Mouse (Mus musculus) heart, postnatal 14 days (tissue): ENCODE measurements around the gene Dlg4. TPM values are rescaled to one million over a fixed set of nuclear protein-coding genes. Genes with fewer than 3 reads are reported as not detected.

ENCODE experiments used
- DNase-seq, 2 experiments: peaks; one replicate each; pipeline ENCODE4 v3.0.0; 2021 to 2022
- intact Hi-C: fragments of 180-260 bp; cut with DNase I; formaldehyde crosslinking; loops from one replicate; pipeline ENCODE4 v1.15.1; 2025
- total RNA-seq, 2 experiments: library from RNA; stranded (reverse); gene quantifications; 2 replicates each; pipeline ENCODE4 v1.2.3; 2021

Gene Dlg4
- total RNA-seq, 2 experiments from 2014 or later, result 10.4 to 11.2 TPM

DNA sequence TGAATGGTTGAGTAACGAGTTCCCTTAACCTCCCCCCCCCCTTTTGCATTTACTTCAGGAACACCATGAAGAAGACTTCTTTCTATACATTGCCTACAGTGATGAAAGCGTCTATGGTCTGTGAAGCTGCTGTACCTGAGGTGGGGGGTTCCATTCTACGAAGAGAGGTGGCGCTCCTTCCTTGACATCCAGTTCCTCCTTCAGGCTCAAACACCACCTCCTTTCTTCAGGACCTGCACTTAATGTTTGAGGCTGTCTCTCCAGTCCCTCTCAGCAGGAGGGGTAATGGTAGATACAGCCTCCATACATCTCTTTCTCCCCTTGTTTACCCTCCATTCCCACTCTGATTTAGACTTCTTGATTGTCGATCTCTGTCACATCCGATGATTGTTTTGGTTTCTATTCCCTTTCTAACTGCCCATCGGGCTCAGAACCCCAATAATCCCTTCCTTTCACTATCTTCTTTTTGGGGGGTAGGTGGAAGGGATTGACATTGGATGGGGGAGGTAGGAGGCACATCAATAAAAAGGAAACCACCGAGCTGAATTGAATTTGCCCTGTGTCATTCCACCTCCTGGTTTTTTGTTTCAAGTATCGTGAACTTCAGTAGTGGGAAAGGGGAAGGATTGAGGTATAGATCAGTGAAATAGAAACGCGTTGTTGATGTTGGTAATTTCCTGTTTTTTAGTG lies 22.2 kb upstream of the Dlg4 start:
- DNase-seq, result no peak
- intact Hi-C loops, result loop anchor here (10.0 kb wide), 1 partner anchor 660 kb away; the partner anchor contains the start of genes Eno3 and Pfn1

DNA sequence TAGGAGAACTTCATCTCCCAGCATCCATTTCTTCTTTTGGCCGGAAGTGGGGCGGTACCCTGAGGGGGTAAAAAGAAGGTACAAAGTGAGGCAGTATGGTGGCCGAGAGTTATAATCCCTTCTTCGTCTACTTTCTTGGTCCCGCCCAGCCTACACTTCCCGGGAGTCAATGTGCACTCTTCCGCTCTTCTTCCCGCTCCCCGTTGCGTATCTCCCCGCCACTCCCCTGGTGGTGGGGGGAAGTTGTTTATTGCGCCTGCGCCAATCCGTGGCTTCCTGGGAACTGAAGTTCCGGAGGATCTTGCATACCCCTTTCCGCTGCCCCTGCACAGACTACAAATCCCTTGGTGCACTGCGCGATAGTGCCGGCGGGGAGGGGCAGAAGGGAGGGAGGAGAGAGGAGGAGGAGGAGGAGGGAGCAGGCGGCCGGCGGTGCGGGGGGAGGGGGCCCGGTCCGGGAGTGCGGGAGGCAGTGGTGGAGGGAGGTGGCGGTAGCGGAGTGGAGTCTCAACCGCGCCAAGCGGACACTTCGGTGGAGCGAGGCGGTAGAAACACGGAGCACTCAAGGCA lies 21.3 kb upstream of the Dlg4 start, which contains the start of gene Phf23:
Gene Phf23 (plus strand): TSS at position 387 of the 570 bp plus-strand sequence.
- intact Hi-C loops, result loop anchor here (10.0 kb wide), 1 partner anchor 659 kb away; the partner anchor contains the start of genes Eno3 and Pfn1

DNA sequence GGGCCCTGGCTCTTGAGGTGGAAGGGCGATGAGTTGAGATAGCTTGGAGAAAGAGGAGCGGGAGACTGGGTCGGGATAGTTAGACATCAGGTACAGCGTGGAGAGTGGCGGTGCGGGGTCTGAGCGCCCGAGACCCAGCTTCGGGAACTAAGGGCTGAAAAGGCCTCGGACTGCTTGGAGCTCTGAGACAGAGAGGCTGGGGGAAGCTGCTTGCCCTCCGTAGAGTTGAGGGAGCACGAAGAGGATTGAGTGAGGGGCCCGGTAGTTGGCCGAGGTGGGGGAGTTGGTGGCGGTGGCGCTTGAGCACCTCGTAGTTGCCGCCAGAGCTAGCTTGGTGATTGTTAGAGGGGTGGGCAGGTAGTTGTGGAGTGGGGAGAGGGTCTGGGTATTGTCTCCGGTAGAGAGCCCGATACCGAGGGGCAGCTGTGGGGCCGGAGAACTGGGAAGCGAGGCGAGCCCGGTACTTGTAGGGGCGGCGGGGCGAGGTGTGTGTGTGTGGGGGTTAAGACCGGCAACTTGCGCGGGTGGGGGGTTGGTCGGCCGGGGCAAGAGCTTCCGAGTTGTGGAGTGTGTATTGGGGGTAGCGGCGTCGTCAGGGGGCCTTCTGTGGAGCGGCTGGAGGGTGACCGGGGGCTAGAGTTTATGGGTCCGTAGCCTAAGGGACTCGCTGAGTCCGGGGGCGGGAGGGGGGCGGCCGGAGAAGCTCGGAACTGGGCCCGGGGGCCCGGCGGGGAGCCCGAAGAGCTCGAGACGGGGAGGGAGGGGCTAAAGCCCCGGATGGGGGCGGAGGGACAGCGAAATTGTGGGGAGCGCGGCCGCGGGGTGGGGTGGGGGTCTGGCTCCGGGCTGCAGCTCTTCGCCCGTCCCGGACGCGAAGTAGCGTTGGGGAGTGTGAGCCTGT lies 20.3 kb upstream of the Dlg4 start:
- intact Hi-C loops, result loop anchor here (10.0 kb wide), 1 partner anchor 658 kb away; the partner anchor contains the start of genes Eno3 and Pfn1
- peak; percentile 74 to 76 for DNase-seq

More for the DNA sequence above, 21.3 kb upstream of the Dlg4 start, which contains the start of gene Phf23:
- peak; percentile 96 to 97 for DNase-seq

GRCm38 (mm10) chr11:69997070-69997509 lies 19.7 kb upstream of the Dlg4 start:
- DNase-seq, result peak; percentile 93 to 95
- intact Hi-C loops, result loop anchor here (10.0 kb wide), 1 partner anchor 658 kb away; the partner anchor contains the start of genes Eno3 and Pfn1

- intact Hi-C loops, result loop anchor here (10.0 kb wide), 1 partner anchor 656 kb away; the partner anchor contains the start of genes Eno3 and Pfn1
- DNase-seq, result no peak
These were observed 17.9 kb upstream of the Dlg4 start for GRCm38 (mm10) chr11:69998567-69999491.

- no peak for DNase-seq
- intact Hi-C loops, result loop anchor here (10.0 kb wide), 1 partner anchor 655 kb away; the partner anchor contains the start of genes Eno3 and Pfn1
These were observed 17.1 kb upstream of the Dlg4 start for GRCm38 (mm10) chr11:69999666-70000065.

DNA sequence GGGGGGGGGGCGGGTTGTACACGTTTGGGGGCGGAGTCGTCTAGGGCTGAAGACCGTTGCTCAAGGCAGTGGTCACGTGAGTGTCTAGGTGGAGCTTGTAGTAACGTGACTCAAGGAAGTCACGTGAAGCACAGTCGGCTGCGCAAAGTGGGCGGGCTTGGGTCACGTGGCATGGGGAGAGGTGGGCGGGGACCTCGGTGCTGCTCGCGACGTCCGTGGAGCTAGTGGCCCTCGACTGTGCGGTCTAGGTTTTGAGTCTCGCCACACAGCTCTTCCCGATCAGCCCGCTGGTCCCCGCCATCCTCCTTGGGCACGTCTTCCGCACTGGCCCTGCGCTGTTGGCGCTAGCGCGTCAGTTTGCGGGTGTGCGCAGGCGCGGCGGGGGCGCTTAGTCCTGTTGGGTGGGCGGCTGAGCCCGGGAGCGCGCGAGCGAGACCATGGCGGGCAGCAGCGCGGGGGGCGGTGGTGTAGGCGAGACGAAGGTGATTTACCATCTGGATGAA lies 16.3 kb upstream of the Dlg4 start, which contains the start of gene Dvl2:
Gene Dvl2 (plus strand): TSS at position 200 of the 503 bp plus-strand sequence.
- DNase-seq, result peak; percentile 86 to 90
- intact Hi-C loops, result no loop called here

DNA sequence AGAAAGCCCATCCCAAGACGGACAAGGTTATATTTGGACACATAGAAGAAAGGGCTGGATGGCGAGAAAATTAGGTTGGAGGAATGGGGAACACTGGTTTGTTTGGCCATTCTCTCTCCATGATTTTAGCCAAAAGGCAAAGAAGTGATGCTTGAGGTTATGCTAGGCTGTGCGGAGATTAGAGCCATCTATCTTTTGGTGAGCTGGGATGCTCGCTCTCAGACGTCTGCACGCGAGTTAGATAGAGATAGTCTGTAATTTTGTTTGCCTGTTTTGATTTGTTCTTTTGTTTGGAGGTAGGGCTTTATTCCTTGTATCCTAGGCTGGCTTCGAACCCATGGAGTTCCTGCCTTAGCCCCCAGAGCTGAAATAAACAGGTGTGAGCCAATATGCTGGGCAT lies 15.6 kb upstream of the Dlg4 start:
- intact Hi-C loops, result no loop called here
- no peak for DNase-seq

DNA sequence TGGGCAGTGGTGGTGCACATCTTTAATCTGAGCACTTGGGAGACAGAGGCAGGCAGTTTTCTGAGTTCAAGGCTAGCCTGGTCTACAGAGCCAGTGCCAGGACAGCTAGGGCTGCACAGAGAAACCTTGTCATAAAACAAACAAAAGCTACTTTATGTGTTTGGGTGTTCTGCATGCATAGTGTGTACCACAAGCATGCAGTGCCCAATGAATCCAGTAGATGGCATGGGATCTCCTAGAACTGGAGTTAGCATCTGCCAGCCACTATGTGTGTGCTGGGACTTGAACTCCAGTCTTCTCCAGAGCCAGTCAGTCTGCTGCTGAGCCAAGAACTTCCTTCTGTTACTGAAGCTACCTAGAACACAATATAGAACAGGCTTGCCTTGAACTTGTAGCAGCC lies 14.9 kb upstream of the Dlg4 start:
- peak in 1 of 2 experiments; percentile 56 for DNase-seq
- intact Hi-C loops, result loop anchor here (2.0 kb wide), 1 partner anchor 51 kb away; no protein-coding TSS in a partner anchor

- intact Hi-C loops, result loop anchor here (2.0 kb wide), 1 partner anchor 50 kb away; no protein-coding TSS in a partner anchor
These were observed 14.3 kb upstream of the Dlg4 start for GRCm38 (mm10) chr11:70002471-70002870.

DNA sequence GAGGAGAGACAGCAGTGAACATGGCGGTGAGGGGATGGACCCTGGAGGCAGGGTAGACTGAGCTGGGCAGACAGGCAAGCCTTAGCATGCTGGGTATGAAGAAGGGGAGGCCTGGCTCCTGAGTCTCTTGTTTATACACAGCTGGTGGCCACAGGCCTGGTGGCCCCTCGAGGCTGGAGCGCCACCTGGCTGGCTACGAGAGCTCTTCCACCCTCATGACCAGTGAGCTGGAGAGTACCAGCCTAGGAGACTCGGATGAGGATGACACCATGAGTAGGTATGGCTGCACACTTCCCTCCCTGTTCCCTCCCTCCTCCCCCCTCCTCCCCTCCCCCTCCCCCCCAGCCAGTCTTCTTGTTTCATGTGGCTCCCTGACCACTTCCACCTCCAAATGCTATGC lies 11.2 kb upstream of the Dlg4 start:
- intact Hi-C loops, result loop anchor here (2.0 kb wide), 1 partner anchor 71 kb away; the partner anchor contains the start of gene Ybx2
- DNase-seq, result no peak

More at GRCm38 (mm10) chr11:70002471-70002870, 14.3 kb upstream of the Dlg4 start:
- DNase-seq, result no peak

- intact Hi-C loops, result no loop called here
- no peak for DNase-seq
These were observed 6.7 kb upstream of the Dlg4 start for GRCm38 (mm10) chr11:70010033-70010432.

- intact Hi-C loops, result no loop called here
- DNase-seq, result no peak
These were observed 6.2 kb upstream of the Dlg4 start for GRCm38 (mm10) chr11:70010548-70010947.

DNA sequence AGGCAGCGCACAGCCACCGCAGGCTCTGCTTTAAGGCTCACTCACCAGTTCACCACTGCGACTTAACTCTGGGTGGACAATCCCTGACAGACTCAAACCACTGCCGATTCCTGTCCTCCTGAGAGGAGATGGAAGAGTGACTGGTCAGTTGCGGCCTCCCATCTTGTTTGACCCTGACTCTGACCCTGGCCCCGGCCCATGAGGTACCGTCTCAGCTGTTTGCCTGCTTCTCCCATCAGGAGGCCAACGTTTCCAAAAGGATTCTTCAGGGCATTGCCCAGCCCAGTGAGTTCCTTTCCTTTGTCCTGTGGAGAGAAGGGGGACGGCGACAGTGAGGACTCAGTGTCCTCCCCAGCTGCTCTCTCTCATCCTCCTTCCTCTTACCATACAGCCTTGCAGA lies 5.8 kb upstream of the Dlg4 start:
- no peak for DNase-seq
- intact Hi-C loops, result no loop called here

- intact Hi-C loops, result no loop called here
- DNase-seq, result no peak
These were observed 3.8 kb upstream of the Dlg4 start for GRCm38 (mm10) chr11:70012931-70013330.

- DNase-seq, result no peak
- intact Hi-C loops, result no loop called here
These were observed 3.3 kb upstream of the Dlg4 start for GRCm38 (mm10) chr11:70013408-70013807.

- DNase-seq, result no peak
- intact Hi-C loops, result no loop called here
These were observed 2.7 kb upstream of the Dlg4 start for GRCm38 (mm10) chr11:70014051-70014450.

DNA sequence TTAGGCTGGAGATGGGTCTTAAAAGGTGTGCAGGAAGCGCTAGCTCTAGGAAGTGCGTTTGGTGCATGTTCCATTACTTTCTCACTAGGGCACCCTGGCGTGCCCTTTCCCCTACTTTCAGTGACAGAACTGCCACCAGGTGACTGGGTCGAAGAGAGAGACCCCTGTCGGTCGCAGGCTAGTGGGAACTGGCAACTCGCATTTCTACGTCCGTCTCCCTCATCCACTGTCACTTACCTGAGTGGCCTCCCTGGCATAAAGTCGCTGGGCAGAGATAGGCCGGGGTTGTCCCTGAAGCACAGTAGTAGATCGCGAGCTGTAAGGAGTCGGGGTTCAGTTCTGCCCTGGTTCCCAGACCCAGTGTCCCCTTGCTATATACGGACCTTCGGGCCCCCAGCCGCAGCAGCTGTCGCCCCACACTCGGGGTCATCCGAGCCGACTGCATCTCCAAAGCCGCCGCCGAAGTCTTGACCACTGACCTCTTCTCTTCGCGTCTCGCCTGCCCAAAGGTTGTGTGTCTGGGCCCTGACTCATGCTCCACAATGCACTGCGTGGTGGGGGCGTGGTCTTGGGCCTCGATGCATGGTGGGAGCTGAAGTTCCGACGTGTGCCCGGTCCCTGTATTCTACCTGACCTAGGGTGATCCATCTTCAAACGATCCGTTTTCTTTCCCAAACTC lies 1.7 kb upstream of the Dlg4 start, which contains the start of gene Acadvl:
Gene Acadvl (minus strand): TSS at position 532 of the 679 bp plus-strand sequence.
- intact Hi-C loops, result no loop called here
- peak; percentile 86 to 88 for DNase-seq
